Mouse (Mus musculus): Measurements from ENCODE around the gene Osbpl8.
"Not testable (repeated sequence)": the region's sequence is repeated elsewhere in the genome, so short reads cannot be mapped to it uniquely, and the experiment has no call there.

Gene Osbpl8

DNA sequence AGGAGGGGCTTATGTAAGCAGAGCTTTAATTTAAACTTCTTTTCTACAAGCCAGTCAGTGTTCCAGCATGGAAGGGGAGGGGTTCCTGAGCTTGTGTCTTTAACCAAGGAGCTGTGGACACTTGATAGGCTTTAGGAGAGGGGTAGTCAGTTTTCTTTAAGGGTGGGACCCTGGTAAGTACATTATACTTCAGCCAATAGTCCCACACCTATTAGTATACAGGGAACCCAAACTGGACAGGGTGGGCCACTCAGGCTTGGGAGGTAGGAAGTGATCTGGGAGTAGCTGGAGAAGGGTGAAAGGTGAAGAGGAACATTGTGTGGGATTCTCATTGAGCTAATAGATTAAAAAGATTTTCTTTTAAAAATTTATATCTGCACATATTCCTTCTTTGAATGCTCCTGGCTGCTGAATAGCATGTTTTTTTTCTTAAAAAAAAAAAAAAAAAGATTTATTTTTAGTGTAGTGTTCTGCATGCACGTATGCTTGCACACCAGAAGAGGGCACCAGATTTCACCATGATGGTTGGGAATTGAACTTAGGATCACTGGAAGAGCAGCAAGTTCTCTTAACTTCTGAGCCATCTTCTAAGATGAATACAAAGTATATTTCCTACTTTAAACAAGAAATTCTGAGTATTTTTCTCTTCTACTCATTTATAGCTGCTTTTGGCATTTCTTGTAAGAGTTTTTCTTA, 21.2 kb downstream of the Osbpl8 start:
- no peak for DNase-seq (ENCODE audit: low spot score)

DNA sequence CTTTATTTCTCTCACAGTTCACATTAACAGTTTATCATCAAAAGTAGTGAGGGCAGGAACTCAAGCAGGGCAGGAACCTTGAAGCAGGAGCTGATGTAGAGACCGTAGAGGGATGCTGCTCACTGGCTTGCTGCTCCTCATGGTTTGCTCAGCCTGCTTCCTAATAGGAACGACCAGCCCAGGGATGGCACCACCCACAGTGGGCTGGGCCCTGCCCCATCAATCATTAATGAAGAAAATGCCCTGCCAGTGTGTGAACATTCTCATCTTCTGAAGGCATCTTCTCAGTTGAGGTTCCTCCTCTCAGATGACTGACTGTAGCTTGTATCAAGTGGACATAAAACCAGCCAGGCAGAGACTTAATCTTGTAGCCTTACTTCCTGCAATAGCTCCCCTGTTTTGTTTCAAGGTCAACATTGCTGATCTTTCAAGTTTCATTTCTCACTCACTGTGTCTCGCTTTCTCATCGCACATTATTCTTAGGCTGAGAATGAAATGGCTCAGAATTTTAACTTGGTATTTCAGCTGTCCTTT, 24.5 kb downstream of the Osbpl8 start:
- DNase-seq (ENCODE audit: low spot score): no peak

DNA sequence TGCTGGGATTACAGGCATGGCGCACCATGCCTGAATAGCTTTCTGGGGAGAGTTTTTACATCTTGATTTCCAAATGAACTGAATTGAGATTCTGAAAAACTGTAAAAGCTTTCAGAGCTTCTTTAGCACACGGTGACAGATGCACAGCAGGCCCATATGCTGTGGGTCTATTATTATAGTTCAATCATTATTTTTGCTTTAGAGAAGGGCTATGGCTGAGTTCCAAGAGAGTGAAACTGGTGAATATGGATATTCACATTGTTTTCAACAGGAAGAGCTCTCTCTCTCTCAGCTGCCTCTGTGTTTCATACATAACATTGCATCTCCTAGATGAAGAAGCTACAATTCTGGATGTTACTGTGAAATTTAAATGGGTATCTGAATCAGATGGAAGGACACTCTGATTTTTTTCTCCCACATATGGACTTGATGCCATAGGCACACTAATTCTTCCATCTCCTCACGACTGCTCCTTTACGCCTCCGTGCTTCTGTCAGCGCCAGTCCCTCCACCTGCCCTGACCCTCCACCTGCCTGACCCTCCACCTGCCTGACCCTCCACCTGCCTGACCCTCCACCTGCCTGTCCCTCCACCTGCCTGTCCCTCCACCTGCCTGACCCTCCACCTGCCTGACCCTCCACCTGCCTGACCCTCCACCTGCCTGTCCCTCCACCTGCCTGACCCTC, 25.7 kb downstream of the Osbpl8 start:
- DNase-seq (ENCODE audit: low spot score): no peak

DNA sequence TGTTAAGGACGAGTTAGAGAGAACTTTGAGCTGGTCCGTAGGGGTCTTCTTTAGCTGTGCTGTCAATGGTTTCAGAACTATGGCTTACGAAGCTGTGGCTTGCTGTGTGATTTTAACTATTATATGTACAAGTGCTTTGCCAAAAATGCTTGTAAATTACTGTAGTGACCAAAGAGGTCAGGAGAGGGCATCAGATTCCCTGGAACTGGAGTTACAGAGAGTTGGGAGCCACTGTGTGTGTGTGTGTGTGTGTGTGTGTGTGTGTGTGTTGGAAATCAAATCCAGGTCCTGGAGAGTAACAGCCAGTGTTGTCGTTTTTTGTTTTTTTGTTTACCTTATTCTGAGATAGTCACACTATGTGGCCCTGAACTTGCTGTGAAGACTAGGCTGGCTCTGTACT, 29.0 kb downstream of the Osbpl8 start:
- no peak for DNase-seq (ENCODE audit: low spot score)

DNA sequence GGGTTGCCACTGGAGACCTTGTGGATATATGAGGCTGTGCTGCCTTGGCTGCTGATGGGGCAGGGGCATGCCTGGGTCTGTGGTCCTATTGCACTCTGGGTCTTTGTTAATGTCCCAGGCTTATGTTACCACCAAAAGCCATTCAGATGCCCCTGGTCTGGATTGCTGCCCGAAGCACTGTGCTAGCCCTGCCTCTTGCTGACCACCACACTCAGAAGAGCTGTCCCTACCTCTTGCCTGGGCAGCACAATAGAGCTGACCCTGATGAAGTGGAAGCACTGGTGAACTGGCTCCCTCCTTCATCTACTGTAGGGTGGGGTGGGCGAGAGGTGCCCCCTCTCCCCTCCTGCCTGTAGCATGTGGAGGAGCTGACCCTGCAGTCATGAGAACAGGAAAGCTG, 31.6 kb downstream of the Osbpl8 start:
- DNase-seq (ENCODE audit: low spot score): no peak

DNA sequence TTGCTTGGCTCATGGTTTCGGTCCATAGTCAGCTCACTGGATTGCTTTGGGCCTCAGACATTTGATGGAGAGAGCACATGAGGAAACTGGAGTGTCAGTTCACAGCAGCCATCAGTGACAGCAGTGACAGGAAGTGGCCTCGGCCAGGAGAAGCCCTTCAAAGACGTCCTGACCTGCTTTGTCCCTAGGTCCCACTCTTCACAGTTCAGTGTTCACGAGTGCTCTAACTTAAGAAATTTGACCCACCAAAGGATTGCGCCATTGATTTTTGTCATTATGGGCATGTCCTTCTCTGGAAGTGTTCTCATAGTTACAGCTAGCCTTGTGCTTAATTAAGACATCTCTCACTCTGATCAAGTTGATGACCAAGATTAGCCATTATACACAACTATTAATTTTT, 34.2 kb downstream of the Osbpl8 start:
- not testable (repeated sequence) for DNase-seq (ENCODE audit: low spot score)

DNA sequence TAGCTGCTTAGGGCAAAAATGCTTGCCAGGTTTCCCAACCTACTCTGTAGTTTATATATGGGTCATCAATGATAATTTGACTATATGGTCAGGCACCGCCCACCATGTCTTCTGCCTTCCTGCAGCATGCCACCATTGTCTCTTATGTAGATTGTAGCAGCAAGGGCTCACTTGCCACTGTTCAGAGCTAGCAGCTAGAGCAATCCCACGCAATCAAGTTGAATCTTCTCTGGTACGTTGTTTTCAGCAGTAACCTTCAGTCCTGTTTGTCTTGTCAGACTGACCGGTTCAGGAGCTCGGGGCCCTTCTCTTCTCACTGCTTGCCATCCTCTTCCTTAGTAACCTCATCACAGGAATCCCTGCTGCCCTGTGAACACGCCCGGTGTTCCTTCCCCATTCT, 36.6 kb downstream of the Osbpl8 start:
- no peak for DNase-seq (ENCODE audit: low spot score)

DNA sequence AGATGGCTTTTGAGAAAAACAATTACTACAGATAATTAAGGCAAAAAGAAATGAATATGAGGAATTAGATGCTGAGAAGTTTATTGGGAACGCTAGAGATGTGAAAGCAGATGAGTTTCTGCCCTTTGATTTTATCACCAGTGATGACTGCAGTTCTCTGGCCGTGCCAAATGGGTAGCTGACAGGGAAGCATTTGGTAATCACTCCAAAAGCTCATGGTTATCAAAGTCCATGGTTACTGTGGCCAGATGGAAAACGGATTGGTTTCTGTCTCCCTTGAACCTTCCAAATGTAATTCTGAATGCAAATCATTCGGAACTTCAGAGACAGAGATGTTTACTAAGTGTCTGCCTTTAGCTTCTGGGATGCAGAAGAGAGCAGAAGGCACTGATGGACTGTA, 37.1 kb downstream of the Osbpl8 start:
- DNase-seq (ENCODE audit: low spot score): no peak

DNA sequence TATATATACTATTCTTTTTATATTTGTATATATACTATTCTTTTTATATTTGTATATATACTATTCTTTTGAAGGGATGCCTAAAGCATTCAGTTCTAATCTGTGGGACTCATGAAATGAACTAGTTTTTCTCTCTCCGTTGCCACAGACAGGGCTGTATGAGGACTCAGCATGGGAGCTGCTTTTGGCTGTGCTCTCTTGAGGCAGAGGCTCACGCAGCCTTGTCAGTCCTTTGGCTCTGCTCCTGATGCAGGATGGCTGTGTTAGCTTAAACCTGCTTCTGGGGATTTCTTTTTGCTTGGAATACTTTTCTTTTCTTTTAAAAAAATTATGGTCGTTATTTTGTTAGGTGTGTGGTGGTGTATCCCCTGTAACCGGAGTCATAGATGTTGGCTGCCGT, 39.5 kb downstream of the Osbpl8 start:
- no peak for DNase-seq (ENCODE audit: low spot score)

DNA sequence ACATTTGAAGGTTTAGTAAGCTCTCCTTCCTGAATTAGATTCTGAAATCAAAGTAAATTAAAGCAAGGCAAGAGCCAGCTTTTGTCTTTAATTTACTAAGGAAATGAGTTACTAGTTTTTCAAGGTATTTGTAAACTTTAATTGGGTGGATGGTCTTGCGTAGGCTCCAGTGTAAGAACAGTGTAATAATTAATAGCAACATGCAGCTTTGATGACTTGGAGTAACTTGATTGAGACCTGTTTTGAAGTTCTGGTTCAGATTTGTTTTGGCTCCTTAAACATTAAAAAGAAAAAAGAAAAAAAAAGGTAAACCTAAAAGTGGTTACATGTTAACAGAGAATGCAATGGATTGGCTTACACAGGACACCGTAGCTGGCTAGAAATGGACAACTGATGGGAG, 40.9 kb downstream of the Osbpl8 start:
- no peak for DNase-seq (ENCODE audit: low spot score)

DNA sequence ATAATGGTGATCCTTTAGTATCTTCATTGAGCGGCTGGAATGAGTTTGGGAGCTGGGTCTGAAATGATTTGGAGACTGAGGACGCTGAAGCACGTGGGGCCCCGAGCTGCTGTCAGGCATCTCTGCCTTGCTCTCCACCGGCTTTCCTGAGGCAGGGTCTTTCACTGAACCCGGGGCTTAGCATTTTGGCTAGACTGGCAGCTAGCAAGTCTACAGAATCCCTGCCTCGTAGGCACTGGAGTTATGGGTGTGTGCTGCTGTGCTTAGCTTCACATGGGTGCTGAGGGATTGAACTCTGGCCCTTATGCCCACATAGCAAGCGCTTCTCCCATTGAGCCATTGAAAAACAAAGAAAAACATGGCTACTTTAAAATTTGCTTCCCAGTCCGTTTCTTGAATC, 42.8 kb downstream of the Osbpl8 start:
- DNase-seq (ENCODE audit: low spot score): no peak

DNA sequence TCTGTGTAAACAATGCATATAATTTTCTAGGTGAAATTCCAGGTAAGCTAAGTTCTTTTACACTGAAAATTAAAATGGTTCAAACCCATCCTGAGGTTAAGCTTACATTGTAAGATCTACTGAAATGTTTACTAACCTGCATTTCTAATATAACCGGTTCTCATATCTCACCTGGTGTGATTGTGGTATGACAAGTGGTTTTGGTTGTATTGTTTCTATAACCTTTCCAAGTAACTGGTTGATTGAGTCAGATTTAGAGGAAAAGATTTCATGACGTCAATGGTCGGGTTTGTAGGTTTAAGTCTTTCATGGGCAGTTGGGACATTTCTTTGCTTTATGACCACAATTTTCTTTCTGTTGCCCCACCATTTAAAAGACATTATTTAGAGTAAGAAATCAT, 49.5 kb downstream of the Osbpl8 start:
- DNase-seq (ENCODE audit: low spot score): no peak

DNA sequence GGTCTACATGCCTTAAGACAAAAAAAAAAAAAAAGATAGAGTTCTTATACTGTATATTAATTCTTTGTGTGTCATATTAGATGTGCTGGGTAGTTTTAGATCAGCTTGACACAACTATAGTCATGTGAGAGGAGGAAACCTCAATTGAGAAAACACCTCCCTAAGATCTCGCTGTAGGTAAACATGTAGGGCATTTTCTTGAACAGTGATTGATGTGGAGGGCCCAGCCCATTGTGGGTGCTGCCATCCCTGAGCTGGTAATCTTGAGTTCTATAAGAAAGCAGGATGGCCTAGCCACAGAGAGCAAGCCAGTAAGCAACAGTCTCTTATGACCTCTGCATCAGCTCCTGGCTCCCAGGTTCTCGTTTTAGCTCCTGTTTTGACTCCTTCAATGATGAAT, 50.1 kb downstream of the Osbpl8 start:
- no peak for DNase-seq (ENCODE audit: low spot score)

DNA sequence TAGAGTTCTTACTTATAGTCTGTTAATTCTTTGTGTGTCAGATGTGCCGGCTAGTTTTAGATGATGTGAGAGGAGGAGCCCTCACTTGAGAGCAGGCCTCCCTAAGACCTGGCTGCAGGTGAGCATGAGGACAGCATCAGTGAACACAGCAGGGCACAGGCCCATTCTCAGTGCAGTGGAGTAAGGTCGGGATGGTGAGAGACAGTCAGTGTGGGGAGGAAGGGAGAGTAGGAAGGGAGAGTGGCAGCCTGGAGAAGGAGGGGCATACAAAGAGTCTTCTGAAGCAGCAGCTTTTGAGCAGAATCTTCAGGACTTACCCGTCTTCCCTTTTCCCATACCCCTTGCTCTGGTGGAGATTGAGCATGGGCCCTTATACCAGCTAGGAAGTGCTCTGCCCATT, 51.0 kb downstream of the Osbpl8 start:
- DNase-seq (ENCODE audit: low spot score): no peak

DNA sequence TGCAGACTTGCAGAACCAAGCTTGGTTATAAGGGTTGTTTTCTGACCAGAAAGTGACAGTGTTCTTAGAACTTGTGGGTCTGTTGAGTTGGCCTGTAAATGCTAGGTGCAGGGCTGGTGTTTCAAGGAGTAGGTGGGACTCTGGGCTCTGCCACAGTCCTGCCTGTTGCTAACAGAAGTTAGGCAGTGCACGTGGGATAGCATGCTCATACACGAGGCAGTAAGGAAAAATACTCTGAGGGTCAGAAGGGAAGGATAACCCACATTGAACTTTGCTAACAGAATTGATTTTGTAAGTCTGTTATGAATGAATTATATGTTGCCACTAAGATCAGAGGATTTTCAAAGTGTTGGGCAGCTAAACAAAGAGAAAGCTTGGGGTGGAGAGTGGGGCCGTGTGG, 51.6 kb downstream of the Osbpl8 start:
- DNase-seq (ENCODE audit: low spot score): no peak

DNA sequence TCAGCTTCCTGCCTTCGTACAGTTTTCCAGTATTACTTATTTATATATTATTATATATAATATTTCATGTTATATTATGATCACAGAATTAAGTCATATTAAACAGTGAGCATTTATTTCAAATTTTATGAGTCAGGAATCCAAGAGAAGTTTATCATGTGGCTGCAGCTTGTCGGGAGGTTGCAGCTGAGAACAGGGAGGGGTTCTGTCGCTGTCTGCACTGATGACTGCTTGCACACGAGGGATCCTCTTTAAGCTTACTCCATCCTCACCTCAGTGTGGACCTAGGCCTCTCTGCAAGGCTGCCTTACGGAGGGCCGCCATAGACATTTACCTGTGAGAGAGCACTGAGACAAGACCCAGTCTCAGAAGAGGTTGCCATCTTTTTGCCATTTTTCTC, 58.0 kb downstream of the Osbpl8 start:
- DNase-seq (ENCODE audit: low spot score): no peak

DNA sequence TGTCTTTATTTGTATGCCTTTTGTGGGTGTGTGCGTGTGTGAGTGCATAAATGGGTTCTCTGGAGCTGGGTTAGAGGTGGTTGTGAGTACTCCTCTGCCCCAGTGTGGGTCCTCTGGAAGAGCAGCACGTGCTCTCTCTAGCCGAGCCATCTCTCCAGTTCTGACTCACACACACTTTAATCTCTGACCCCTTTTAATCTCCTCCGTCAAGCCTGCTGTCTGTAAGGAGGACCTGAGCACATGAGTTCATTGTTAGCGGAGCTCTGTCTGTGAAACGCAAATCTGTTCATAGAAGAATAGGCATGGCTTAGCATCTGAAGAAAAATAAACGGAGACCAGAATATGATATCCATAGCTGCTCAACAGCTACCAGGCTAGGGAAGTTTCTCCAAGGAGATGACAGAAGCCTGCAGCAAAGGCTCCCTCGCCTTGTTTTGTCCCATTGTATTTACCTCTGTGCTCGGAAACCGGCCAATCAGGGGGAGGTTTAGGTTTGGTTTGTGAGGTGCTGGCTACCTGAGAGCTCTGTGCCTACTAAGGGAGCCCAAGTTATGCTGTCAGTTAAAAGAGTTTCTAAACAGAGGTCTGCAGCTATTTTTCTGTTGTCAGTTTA, 58.8 kb downstream of the Osbpl8 start:
- DNase-seq (ENCODE audit: low spot score): no peak

DNA sequence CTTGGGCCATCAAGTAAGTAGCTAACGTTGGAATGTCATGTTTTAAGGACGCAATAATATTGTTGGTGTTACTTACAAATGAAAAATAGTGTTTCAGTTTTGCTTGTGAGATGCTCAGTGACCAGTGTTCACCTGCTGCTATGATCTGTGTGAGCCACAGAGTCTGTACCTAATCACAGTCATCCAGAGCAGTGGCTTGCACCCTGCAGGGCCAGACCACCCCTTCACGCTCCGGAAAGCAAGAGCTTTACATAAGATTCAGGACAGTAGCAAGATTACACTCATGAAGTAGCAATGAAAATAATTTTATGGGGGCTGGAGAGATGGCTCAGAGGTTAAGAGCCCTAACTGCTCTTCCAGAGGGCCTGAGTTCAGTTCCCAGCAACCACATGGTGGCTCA, 60.1 kb downstream of the Osbpl8 start:
- no peak for DNase-seq (ENCODE audit: low spot score)

DNA sequence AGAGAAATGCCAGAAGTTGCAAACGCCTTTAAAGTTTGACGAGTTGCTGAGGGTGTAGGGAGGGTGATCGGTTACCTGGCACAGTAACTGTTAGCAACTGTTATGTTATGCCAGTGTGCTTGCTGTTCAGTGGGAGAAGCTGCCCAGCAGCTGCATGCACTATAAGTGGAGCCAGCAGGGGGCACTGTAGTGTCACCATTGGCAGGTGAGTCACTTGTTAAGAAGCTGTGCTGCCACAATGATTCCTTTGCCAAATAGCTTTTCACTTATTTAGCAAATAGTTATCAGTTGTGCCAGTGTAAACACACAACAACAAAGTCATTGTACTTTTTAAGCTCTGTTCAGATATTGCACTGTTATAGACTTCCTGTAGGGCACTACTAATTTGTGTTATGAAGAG, 62.0 kb downstream of the Osbpl8 start:
- DNase-seq (ENCODE audit: low spot score): peak; percentile 95

DNA sequence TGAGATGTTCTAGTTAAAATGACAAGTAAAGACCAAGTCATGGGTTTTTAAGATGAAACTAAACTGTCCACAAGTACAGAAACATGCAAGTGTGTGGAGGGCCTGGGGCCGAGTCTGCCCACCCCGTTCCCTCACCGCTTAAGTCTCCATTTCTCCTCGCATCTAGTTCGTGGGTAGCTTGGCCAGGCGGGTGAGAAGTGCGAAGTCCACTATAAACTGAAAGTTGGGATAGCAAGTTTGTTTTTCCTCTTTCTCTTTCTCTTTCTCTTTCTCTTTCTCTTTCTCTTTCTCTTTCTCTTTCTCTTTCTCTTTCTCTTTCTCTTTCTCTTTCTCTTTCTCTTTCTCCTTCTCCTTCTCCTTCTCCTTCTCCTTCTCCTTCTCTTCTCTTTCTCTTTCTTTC, 67.7 kb downstream of the Osbpl8 start:
- DNase-seq (ENCODE audit: low spot score): not testable (repeated sequence)

DNA sequence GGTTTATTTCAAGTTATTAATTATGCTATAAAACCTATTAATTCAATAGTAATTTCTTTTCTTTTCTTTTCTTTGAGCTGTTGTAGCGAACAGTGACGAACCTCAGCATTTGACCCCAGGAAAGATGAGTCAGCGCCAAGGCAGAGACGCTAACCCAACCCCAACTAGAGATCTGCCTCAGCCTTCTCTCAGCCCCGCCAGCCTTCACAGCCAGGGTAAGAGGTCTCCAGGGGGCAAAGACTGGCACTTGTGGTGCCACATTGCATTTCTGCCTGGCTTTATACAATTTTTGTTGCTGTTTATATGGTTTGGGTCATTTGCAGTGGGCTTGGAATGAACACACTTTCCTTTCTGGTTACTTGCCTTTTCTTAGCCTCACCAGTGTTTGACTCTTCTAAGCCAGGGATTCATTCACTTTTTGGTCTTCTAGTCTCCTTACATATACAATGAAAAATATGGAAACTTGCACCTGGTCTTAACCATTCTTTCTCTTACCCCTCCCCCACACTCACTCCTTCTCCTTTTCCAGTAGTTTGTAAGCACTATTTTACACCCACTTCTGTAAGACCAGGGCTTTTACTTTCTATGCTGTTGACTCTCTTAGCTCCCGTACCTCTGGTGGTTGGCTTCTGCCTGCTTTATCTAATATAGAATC, 69.1 kb downstream of the Osbpl8 start:
- DNase-seq (ENCODE audit: low spot score): no peak

DNA sequence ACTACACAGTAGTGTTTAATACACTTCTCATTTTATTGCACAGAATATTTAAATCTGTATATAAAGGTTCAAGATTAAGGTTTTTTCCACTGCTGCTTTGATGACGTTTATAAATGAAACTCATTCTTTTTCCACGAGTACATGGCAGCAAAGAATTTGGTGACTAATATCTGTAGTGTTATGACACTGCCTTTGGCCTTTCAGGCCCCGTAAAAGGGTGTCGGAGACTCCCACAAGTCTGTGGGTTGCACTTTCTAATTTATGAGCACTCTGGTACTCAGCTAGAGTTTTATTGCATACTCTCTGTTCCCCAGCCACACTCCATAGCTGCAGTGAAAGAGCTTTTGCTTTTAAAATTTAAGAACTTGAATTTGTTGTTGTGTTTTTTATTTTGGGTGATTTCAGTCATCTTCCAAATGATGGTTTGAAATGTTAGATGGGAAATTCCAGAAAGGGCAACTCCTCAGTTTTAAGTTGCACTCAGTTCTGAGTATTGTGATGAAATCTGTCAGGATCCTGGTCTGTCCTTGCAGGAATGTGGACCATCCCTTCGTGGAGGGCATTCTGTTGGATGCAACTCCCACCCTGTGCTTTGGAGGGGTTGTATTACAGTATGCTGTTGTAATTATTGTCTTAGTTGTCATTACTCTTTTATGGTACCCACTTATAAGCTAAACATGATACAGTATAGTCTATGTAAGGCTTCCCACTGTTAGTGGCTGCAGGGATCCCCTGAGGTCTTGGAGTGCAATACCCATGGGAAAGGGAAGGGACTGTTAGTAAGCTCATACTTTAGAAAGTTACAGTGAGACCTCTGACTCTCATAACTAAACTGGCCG, 70.1 kb downstream of the Osbpl8 start:
- DNase-seq (ENCODE audit: low spot score): peak; percentile 17

Measured in urinary bladder, postnatal 14 days (tissue).